Mouse (Mus musculus): ENCODE data around the gene Med17. TPM values are rescaled to one million over a fixed set of nuclear protein-coding genes. Genes with fewer than 3 reads are reported as not detected.

Gene Med17
- polyA plus RNA-seq, 1 experiment from 2014 or later: 19.5 TPM

DNA sequence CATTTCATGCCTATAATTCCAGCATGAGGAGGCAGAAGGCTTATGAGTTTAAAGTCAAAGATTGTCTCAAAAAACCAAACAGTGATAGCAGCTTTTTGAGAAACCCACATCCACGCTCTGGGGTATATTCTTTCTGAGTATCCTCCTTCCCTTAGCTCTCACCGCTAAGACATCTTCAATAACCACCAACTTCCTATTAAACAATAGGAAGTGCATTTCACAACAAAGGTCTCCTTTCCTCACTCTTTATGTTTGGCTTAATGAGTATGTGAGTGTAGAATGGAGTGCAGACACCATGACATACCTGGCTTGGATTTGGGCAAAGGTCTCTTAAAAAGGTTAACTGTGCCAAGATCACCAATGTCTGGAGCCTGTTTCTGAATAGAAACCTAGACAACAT, 5.8 kb downstream of the Med17 start:
- H3K36me3 ChIP-seq (ENCODE audit: inconsistent target): peaks cover 80% of the 10 kb centered on the region
- peaks cover 34% of the 10 kb centered on the region for H3K79me2 ChIP-seq (ENCODE audit: inconsistent target)
- 36% methylated on average over 2 of the region's 2 CpGs for WGBS (ENCODE audit: missing documents)
- H3K27ac ChIP-seq: no peak overlapping the region
- H3K4me3 ChIP-seq (ENCODE audit: inconsistent target): no peak overlapping the region

DNA sequence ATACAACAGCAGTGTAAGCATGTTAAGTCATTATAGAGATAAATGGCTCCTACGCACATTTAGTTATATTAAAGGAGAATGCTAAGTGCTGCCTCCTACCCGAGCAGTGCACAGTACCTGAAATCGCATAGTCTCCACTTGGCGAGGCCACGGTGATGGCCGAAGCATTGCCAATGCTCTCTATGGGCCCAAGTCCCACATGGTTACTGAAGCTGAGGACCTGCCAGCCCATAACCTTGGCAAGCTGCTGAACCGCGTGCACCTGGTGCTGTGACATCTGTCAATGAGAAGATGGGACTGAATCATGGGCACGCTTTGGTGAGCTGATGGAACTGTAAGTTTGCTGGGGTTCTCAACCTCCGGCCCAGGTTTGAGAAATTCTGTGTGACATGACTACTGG, 16.2 kb downstream of the Med17 start:
- 94% methylated on average over 10 of the region's 10 CpGs for WGBS (ENCODE audit: missing documents)
- Histone ChIP-seq H3K79me2 (ENCODE audit: inconsistent target) (no peaks in the 10 kb centered on the region), H3K36me3 (ENCODE audit: inconsistent target) (peaks cover 76% of the 10 kb centered on the region), H3K27ac (no peak overlapping the region), H3K4me3 (ENCODE audit: inconsistent target) (no peak overlapping the region)

DNA sequence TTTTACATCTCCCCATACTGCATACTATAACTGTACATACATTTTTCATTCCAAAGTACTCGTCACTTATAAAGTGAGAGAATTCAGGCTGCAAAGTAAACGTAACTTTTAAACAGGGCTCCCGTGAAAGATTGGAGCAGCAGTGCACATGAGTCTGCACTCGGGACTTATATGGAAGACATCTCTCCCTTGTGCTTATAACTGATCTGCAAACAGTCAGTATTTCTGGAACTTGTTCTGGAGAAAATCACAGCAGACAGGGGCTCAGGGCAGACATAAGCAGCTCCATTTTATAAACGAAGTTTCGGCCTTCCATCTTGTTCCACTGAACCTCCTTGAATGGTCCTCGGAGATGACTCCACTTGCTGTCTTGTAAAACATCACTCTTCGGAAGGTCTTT, 17.8 kb downstream of the Med17 start:
- WGBS (ENCODE audit: missing documents): 96% methylated on average over 8 of the region's 8 CpGs
- peaks cover 61% of the 10 kb centered on the region for H3K36me3 ChIP-seq (ENCODE audit: inconsistent target)
- no peak overlapping the region for H3K27ac ChIP-seq
- H3K79me2 ChIP-seq (ENCODE audit: inconsistent target): no peaks in the 10 kb centered on the region
- no peak overlapping the region for H3K4me3 ChIP-seq (ENCODE audit: inconsistent target)

DNA sequence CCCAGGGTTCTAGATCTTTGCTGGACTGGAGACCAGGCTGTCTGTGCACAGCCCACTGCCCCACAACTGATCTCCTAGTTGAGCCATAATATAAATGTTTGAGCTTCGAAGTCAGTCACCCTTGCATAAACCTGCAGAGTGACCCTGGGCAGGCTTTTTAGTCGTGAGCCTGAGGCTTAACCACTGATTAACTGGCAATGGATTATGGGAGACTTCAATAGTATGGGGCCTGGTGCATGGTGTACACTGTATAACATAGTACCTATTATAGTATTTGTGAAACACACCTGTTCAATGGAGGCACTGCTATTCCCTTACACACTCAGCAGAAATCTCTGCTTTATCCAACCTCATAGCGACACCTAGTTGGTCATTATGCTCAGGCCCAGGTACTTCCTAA, 23.5 kb downstream of the Med17 start:
- 90% methylated on average over 3 of the region's 3 CpGs for whole genome bisulfite sequencing (ENCODE audit: missing documents)
- Histone ChIP-seq H3K79me2 (ENCODE audit: inconsistent target) (no peaks in the 10 kb centered on the region), H3K4me3 (ENCODE audit: inconsistent target) (no peak overlapping the region), H3K27ac (no peak overlapping the region), H3K36me3 (ENCODE audit: inconsistent target) (peaks cover 5% of the 10 kb centered on the region; the same call in 1 of the 2 replicates)

DNA sequence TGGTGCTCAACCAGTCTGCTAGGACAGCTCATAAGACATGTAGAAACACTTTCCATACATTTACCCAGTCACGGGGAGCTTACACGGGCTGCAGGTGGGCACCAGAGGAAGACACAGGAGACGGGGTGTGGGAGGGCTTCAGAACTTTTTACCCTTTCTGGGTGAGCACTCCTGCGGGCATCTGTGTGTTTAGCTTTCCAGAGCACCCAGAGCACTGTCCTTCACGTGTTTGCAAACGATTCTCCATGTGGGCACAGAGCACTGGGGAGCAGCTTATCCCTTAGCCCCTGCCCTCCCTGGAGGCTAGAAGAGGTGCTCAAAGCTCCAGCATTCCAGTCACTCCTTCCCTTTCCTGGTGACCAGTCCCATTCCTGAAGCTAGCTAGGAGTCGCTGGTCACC, 25.2 kb downstream of the Med17 start:
- no peaks in the 10 kb centered on the region for H3K79me2 ChIP-seq (ENCODE audit: inconsistent target)
- H3K27ac ChIP-seq: no peak overlapping the region
- no peaks in the 10 kb centered on the region for H3K36me3 ChIP-seq (ENCODE audit: inconsistent target)
- WGBS (ENCODE audit: missing documents): 94% methylated on average over 7 of the region's 7 CpGs
- H3K4me3 ChIP-seq (ENCODE audit: inconsistent target): no peak overlapping the region

DNA sequence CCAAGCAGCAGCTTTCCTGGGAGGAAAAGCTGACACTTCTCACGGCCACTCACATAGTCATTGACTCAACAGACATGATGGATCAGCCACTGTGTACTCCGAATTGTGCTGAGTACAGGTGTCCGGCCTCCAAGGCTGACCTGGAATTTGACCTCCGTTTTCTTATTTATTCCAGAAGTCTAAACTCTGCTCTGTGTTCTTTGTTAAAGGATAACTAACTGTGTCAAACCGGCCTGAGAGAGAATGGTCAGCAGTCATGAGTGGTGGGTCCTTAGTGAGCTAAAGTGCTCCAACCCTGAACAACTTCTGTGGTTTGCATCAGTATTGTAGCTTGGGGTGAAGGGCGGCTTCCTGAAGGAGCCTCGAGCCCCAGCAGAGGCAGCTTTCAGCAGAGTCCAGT, 27.5 kb downstream of the Med17 start:
- no peak overlapping the region for H3K27ac ChIP-seq
- no peaks in the 10 kb centered on the region for H3K79me2 ChIP-seq (ENCODE audit: inconsistent target)
- no peak overlapping the region for H3K4me3 ChIP-seq (ENCODE audit: inconsistent target)
- WGBS (ENCODE audit: missing documents): 90% methylated on average over 6 of the region's 7 CpGs
- H3K36me3 ChIP-seq (ENCODE audit: inconsistent target): no peaks in the 10 kb centered on the region

DNA sequence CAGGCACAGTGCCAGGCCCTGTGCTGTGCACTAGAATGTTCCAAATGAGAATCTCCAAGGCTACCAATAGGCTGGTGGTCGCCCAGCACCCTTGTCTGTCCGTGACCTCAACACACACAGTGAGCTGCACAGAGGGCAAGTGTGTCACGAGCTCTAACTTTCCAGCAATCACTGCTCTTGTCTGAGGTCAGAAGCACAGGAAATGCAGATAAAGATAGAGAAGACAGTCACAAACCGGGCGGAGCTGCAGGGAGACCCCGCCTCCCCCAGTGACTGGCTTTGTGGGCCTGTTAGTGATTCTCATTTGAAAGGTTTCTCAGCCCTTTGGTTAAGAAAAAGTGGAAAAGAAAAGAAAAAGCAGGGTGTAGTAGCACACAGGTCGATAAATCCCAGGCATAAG, 29.4 kb downstream of the Med17 start:
- H3K79me2 ChIP-seq (ENCODE audit: inconsistent target): no peaks in the 10 kb centered on the region
- WGBS (ENCODE audit: missing documents): 82% methylated on average over 7 of the region's 7 CpGs
- H3K36me3 ChIP-seq (ENCODE audit: inconsistent target): no peaks in the 10 kb centered on the region
- no peak overlapping the region for H3K4me3 ChIP-seq (ENCODE audit: inconsistent target)
- H3K27ac ChIP-seq: no peak overlapping the region

DNA sequence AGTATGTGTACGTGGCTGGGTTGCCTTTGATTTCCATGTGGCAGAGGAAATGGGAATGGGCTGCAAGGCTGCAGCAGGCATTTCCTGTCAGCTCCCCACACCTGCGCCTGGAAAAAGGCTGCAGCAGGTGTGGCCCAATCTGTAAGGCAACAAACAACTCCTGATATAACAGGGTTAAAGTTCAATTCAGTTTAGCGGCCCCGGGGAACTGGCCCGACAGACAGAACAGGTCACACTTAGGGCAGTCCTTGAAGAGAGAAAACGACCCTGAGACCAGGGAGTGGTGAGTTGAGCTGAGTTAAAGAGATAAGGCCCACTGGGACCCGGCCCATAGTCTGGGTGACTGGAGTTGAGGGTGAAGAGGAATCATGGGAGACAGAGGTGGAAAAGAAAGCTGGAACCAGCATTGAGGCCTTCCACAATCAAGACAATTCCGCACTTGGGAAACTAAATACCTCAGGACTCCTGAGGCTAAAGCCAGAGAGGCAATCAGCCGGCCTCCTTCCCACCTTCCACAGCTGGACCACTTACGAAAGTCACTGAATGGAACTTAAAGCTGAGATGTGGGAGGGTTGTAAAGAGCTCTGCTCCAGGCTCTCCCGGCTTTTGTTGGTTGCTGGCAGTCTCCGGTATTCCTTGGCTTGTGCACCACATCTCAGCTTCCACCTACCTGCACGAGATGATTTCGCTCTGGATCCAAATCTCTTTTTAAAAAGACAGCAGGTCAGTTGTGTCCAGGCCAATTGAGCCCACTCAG, 34.2 kb downstream of the Med17 start:
- Histone ChIP-seq H3K27ac (no peak overlapping the region), H3K79me2 (ENCODE audit: inconsistent target) (no peaks in the 10 kb centered on the region), H3K4me3 (ENCODE audit: inconsistent target) (no peak overlapping the region), H3K36me3 (ENCODE audit: inconsistent target) (no peaks in the 10 kb centered on the region)
- WGBS (ENCODE audit: missing documents): 87% methylated on average over 14 of the region's 14 CpGs

DNA sequence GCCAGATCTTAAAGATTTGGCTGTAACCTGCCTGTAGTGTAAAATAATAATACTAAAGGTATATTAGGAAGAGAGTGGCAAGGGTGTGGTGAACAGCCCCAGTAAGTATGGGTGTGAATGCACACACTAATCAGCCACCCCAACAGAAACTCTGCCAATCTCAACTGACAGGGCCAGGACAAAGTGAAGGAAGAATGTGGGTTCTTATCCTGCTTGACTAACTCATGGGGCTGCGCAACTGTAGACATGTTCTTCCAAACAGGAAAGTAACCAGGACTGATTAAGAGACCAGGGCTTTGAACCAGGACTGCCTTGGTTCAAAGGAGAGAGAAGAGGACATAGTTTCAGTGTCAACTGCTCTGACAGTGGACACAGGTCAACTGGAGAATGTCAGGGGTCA, 37.6 kb downstream of the Med17 start:
- 100% methylated on average over 1 of the region's 1 CpGs for WGBS (ENCODE audit: missing documents)
- Histone ChIP-seq H3K36me3 (ENCODE audit: inconsistent target) (no peaks in the 10 kb centered on the region), H3K27ac (no peak overlapping the region), H3K4me3 (ENCODE audit: inconsistent target) (no peak overlapping the region), H3K79me2 (ENCODE audit: inconsistent target) (no peaks in the 10 kb centered on the region)

DNA sequence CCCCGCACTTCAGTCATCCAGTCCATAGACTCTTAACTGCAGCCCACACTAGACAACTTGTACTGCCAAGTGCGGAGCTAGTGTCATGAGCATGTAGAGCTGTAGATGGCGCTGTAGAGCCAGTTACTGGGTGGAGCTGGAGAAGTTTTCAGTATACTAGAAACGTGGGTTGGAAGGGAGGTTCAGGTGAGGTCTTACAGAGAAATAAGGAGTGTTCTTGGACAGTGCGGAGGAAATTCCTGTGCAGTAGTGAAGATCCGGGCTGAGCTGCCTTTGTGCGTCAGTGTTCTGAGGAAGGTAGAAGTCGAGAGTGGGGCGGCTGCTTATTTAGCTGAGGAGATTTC, 38.2 kb downstream of the Med17 start:
- no peaks in the 10 kb centered on the region for H3K36me3 ChIP-seq (ENCODE audit: inconsistent target)
- H3K79me2 ChIP-seq (ENCODE audit: inconsistent target): no peaks in the 10 kb centered on the region
- 44% methylated on average over 9 of the region's 9 CpGs for WGBS (ENCODE audit: missing documents)
- H3K4me3 ChIP-seq (ENCODE audit: inconsistent target): no peak overlapping the region
- H3K27ac ChIP-seq: no peak overlapping the region

DNA sequence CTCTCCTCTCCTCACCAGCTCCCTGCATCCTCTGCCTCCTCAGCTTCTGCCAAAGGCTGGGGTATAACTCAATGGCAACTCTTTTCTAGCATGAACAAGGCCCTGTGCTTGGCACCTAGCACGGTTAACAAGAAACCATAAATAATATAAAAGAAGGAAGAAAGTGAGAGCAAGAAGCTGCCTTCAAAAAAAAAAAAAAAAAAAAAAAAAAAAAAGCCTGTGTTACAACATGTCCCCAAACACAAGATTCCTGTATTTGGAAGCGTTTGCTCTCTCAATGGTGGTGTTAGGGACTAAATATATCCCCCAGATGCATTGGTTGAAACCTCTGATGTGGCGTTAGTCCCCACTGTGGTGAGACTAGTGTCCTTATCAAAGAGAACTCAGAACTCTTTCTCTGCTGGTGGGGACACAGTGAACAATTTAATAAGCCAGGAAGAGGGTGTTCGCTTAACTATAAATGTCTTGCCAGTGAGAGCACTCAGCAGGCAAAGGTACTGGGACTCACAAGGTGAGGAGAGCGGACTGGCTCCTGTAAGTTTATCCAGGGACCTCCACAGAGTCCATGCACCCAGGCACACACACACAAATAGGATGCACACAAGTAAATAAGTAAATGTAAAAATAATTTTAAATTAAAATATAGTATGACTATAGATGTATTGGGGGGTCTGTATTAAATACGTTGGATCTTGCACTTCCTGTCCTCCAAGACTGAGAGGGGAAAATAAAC, 38.7 kb downstream of the Med17 start:
- H3K79me2 ChIP-seq (ENCODE audit: inconsistent target): no peaks in the 10 kb centered on the region
- 34% methylated on average over 5 of the region's 6 CpGs for WGBS (ENCODE audit: missing documents)
- no peak overlapping the region for H3K4me3 ChIP-seq (ENCODE audit: inconsistent target)
- H3K27ac ChIP-seq: no peak overlapping the region
- no peaks in the 10 kb centered on the region for H3K36me3 ChIP-seq (ENCODE audit: inconsistent target)

DNA sequence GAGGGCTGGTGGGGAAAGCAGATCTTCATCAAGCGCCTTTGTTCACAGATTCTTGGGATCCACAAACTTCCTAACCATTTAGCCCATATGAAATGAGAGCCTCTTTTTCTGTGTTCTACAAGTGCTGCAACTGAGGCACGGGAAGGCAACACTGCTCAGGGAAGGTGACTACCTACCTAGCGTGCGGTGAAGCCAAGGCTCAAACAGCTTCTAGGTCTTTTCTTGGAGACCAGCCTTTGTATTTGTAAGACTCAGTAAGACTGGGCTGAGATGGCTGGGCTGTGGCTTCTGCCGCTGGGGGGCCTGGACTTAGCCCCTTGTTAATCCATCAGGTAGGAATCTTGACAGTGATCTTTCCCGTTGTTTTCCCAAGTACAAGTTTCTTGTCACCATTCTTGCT, 39.7 kb downstream of the Med17 start:
- Histone ChIP-seq H3K36me3 (ENCODE audit: inconsistent target) (no peaks in the 10 kb centered on the region), H3K79me2 (ENCODE audit: inconsistent target) (no peaks in the 10 kb centered on the region), H3K27ac (no peak overlapping the region), H3K4me3 (ENCODE audit: inconsistent target) (no peak overlapping the region)
- WGBS (ENCODE audit: missing documents): 99% methylated on average over 6 of the region's 6 CpGs

DNA sequence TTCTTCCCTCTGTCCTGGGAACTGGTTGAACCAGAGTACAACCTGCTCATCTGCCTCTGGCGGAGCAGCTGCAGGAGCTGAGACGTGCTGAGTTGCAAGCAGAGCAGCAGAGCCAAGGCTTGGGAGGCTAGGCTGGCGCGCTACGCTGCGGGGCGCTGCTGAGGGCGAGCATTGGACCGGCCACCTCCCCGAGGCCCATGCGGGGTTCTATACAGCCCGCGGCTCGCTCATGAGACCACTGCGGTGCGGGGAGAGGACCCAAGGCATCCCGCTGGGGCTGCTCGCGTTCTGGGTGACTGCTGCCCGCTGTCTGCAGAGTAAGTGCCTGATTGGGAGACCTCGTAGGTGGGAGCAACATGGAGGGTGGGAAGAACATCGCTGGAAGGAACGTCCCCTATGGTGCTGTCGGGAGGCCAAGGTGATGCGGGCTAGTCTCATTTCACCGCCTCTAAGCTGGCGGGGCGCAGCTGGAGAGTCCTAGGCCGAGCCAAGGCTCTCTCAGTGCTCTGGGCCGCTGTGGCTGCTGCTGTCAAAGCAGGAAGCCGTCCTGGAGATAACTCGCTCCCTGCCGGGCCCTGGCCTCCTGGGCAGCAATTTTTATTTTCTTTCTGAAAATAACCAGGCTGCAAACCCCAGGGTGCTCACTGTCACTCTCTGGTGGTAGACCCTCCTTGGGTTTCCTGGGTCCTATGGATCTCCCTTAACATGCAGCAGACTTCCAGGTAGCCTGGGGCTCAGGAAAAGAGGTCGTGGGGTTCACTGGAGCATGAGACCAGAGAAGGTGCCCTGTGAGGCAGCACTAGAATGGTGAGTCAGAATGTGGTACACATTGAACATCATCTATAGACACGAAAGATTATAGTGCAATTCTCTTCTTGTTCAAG, 40.4 kb downstream of the Med17 start, which contains the start of gene Vstm5:
Gene Vstm5 (plus strand): TSS at position 4 of the 884 bp plus-strand sequence.
- no peaks in the 10 kb centered on the region for H3K36me3 ChIP-seq (ENCODE audit: inconsistent target)
- H3K27ac ChIP-seq: no peak within 1 kb of the TSS
- H3K79me2 ChIP-seq (ENCODE audit: inconsistent target): no peaks in the 10 kb centered on the region
- H3K4me3 ChIP-seq (ENCODE audit: inconsistent target): no peak within 1 kb of the TSS
- 8% methylated on average over 35 of the region's 35 CpGs for WGBS (ENCODE audit: missing documents)

DNA sequence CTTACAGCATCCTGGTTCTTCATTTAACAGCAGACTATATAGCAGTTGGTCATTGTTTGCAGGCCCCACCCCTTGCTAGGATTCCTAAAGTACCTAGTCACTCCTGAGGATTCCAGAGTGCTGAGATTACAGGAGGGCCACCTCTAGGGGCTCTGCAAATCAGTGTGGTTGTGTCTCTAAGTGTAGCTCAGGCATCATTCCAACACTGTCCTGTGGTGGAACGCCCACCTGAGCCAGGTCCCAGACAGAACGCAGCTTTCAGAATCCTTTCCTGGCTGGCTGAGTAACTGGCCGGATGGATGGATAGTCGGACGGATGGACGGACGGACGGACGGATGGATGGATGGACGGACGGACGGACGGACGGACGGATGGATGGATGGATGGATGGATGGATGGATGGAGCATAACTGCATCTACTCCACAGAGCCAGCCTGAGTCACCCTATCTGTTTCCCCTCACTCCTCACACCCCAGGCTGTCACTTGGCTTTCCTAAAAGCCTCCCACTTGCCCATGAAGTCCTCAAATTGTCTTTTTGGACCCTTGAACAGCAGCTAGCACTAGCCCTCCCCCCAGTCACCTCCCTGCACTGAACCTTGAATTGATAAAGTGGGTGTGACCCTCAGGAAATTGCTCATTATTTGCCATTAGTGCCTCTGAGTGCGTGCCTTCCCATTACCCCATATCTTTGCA, 41.3 kb downstream of the Med17 start:
- Histone ChIP-seq H3K4me3 (ENCODE audit: inconsistent target) (no peak overlapping the region), H3K79me2 (ENCODE audit: inconsistent target) (no peaks in the 10 kb centered on the region), H3K36me3 (ENCODE audit: inconsistent target) (no peaks in the 10 kb centered on the region), H3K27ac (no peak overlapping the region)
- WGBS (ENCODE audit: missing documents): 77% methylated on average over 16 of the region's 16 CpGs
